Mouse (Mus musculus): Measurements from ENCODE around the gene Shld1. TPM values are rescaled to one million over a fixed set of nuclear protein-coding genes. Genes with fewer than 3 reads are reported as not detected.

The Shld1 gene
- polyA plus RNA-seq, 1 experiment from 2014 or later = 17.6 TPM

DNA sequence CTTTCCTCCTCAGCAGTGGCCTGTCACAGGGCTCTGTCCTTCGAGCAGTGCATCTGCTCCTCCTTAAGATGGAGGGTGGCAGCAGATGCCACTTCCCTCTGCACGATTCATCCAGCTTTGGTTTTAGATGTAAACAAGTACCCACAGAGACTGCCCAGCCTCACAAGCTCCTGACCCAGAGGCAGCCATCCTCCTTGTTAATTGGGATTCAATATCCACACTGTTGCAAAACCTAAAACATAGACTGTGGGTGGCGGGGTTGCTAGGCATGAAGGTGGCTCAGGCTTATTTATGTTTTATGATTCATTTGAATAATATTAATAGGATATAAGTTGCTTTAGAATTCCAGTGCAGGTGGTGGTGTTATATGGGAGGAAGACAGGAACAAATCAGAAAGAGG lies 59.4 kb downstream of the Shld1 start:
- Histone ChIP-seq H3K4me3 (ENCODE audit: low read depth, low read length) (no peak overlapping the region), H3K4me2 (ENCODE audit: low read depth, low read length, severe bottlenecking) (no peak overlapping the region), H3K9ac (ENCODE audit: low read length) (no peak overlapping the region), H3K9me3 (ENCODE audit: control insufficient read depth, low read length) (no peaks in the 10 kb centered on the region), H3K27ac (ENCODE audit: low read depth, low read length) (no peak overlapping the region), H3K36me3 (ENCODE audit: control insufficient read depth, insufficient read depth, low read length) (no peaks in the 10 kb centered on the region), H3K27me3 (ENCODE audit: control insufficient read depth, insufficient read depth, low read length) (no peaks in the 10 kb centered on the region), H3K4me1 (replicated peaks; ENCODE audit: control insufficient read depth, insufficient read depth, low read length) (no peaks in the 10 kb centered on the region; the same call in 1 of the 2 replicates)
- ATAC-seq (replicated peaks; ENCODE audit: low FRiP score) (no peak), DNase-seq (ENCODE audit: low spot score) (no peak)
- 89% methylated on average over 3 of the region's 3 CpGs for WGBS

DNA sequence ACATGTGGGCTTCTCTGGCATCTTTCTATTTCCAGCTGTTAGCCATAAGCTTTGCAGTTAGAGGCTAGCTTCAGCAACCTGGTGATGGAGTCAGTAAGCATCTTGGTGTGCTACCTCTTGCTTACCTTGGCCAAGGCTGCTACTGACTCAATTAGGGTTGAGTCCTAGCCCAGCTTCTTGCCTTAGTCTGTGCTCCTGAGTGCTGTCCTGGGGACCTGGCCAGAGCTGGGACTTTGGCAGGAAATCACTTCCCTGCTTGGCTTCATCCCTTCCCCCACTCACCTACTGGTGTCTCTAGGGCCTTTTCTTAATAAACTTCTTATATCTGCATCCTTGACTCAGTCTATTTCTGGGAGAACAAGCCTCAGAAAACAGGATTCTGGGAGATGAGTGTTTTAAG lies 64.0 kb downstream of the Shld1 start:
- Histone ChIP-seq H3K4me3 (ENCODE audit: low read depth, low read length) (no peak overlapping the region), H3K4me1 (replicated peaks; ENCODE audit: control insufficient read depth, insufficient read depth, low read length) (peaks cover 7% of the 10 kb centered on the region; the same call in 1 of the 2 replicates), H3K4me2 (ENCODE audit: low read depth, low read length, severe bottlenecking) (no peak overlapping the region), H3K36me3 (ENCODE audit: control insufficient read depth, insufficient read depth, low read length) (no peaks in the 10 kb centered on the region), H3K27me3 (ENCODE audit: control insufficient read depth, insufficient read depth, low read length) (no peaks in the 10 kb centered on the region), H3K9me3 (ENCODE audit: control insufficient read depth, low read length) (no peaks in the 10 kb centered on the region), H3K9ac (ENCODE audit: low read length) (no peak overlapping the region), H3K27ac (ENCODE audit: low read depth, low read length) (peak overlapping the region; percentile 81)
- ATAC-seq (replicated peaks; ENCODE audit: low FRiP score) = no peak
- no peak for DNase-seq (ENCODE audit: low spot score)

DNA sequence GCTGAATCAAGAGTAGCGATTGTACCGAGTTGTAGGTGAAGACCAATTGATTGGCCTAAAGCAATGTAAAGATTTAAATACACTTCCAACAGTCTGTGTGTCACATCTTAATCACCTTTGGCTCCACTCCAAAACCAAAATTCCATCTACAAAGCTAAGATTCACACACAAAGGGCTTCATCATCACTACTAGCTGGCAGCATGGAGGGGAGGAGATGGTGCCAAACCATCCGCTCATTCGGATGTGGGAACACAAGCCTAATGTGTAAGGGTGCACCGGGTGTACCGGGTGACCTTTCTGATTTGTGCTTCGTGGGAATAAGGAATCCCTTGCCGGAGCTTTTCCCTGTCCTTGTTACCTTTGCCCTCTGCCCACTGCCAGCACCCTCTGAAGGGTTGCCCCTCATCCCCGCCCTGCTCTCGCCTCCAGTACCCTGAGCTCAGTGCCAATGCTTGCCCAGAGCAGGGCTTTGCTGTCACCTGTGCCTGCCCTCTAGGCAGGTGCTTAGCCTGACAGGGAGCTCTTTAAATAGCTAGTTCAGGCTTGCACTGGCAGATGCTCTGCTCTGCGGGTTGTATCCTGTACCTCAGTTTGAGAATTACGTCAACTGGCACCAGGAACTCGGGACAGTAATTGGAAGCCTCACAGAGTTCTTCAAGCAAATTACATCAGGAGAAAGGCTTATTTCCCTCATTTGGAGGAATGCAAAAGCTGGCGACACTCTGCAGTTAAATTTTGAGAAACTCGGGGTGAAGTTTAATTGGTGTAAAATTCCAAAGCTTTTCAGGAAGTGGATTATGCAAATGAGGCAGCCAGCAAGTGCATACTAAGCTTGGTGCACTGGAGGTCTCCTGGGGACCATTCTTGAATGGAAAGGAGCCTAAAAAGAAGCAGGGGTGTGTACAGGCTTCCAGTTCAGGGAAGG lies 64.7 kb downstream of the Shld1 start:
- Histone ChIP-seq H3K27ac (ENCODE audit: low read depth, low read length) (peak overlapping the region; percentile 81), H3K4me3 (ENCODE audit: low read depth, low read length) (no peak overlapping the region), H3K4me2 (ENCODE audit: low read depth, low read length, severe bottlenecking) (peak overlapping the region; percentile 24; the same call in 1 of the 2 replicates), H3K27me3 (ENCODE audit: control insufficient read depth, insufficient read depth, low read length) (no peaks in the 10 kb centered on the region), H3K9ac (ENCODE audit: low read length) (no peak overlapping the region; the same call in 1 of the 2 replicates), H3K4me1 (replicated peaks; ENCODE audit: control insufficient read depth, insufficient read depth, low read length) (peaks cover 7% of the 10 kb centered on the region; the same call in 1 of the 2 replicates), H3K36me3 (ENCODE audit: control insufficient read depth, insufficient read depth, low read length) (no peaks in the 10 kb centered on the region), H3K9me3 (ENCODE audit: control insufficient read depth, low read length) (no peaks in the 10 kb centered on the region)
- 50% methylated on average over 15 of the region's 15 CpGs for whole genome bisulfite sequencing
- DNase-seq (ENCODE audit: low spot score) (no peak), ATAC-seq (replicated peaks; ENCODE audit: low FRiP score) (peak; percentile 87)

DNA sequence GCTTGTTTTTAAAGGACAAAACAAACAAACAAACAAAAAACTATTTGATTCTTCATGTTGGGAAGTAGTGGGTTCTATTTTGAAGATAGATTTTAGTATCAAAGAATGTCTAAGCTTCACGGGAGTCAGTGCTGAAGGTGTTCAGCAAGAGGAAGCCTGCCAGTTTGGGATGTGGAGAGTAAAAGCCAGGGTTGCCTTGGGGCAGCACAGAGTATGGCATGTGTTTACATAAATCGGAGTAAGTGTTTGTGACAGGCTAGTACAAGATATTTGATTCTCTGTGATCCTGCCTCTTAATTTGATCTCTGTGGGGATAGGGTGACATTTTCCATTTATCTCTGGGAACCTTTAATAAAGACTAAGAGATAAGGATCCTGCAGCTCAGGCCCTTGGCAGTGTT lies 65.7 kb downstream of the Shld1 start:
- H3K27ac ChIP-seq (ENCODE audit: low read depth, low read length) = no peak overlapping the region
- no peaks in the 10 kb centered on the region for H3K36me3 ChIP-seq (ENCODE audit: control insufficient read depth, insufficient read depth, low read length)
- H3K4me1 ChIP-seq (replicated peaks; ENCODE audit: control insufficient read depth, insufficient read depth, low read length) = peaks cover 7% of the 10 kb centered on the region; the same call in 1 of the 2 replicates
- ATAC-seq (replicated peaks; ENCODE audit: low FRiP score) (no peak), DNase-seq (ENCODE audit: low spot score) (no peak)
- no peak overlapping the region for H3K4me3 ChIP-seq (ENCODE audit: low read depth, low read length)
- no peaks in the 10 kb centered on the region for H3K9me3 ChIP-seq (ENCODE audit: control insufficient read depth, low read length)
- no peak overlapping the region for H3K4me2 ChIP-seq (ENCODE audit: low read depth, low read length, severe bottlenecking)
- no peak overlapping the region for H3K9ac ChIP-seq (ENCODE audit: low read length)
- no peaks in the 10 kb centered on the region for H3K27me3 ChIP-seq (ENCODE audit: control insufficient read depth, insufficient read depth, low read length)
- WGBS = 76% methylated on average over 2 of the region's 2 CpGs

DNA sequence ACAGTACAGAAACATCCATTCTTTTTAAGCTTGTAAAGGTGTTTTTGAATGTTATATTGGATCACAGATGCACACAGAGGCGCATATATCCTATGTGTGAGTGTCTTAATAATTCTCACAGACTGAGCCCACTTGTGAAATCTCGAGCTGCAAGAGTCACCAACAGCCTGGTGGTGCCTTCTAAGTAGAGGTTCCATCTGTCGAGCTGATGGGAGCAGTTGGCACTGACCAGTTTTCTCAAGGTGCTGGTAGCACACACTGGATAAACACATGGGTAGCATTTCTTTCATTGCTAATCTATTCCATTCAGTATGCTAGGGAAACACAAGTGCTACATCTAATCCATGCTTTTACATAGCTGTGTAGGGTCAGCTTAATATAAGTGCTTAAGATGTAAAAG lies 66.4 kb downstream of the Shld1 start:
- Histone ChIP-seq H3K27me3 (ENCODE audit: control insufficient read depth, insufficient read depth, low read length) (no peaks in the 10 kb centered on the region), H3K4me3 (ENCODE audit: low read depth, low read length) (no peak overlapping the region), H3K4me2 (ENCODE audit: low read depth, low read length, severe bottlenecking) (no peak overlapping the region), H3K36me3 (ENCODE audit: control insufficient read depth, insufficient read depth, low read length) (no peaks in the 10 kb centered on the region), H3K4me1 (replicated peaks; ENCODE audit: control insufficient read depth, insufficient read depth, low read length) (peaks cover 7% of the 10 kb centered on the region; the same call in 1 of the 2 replicates), H3K27ac (ENCODE audit: low read depth, low read length) (no peak overlapping the region), H3K9ac (ENCODE audit: low read length) (no peak overlapping the region), H3K9me3 (ENCODE audit: control insufficient read depth, low read length) (no peaks in the 10 kb centered on the region)
- ATAC-seq (replicated peaks; ENCODE audit: low FRiP score) (no peak), DNase-seq (ENCODE audit: low spot score) (no peak)
- WGBS = 82% methylated on average over 3 of the region's 3 CpGs

DNA sequence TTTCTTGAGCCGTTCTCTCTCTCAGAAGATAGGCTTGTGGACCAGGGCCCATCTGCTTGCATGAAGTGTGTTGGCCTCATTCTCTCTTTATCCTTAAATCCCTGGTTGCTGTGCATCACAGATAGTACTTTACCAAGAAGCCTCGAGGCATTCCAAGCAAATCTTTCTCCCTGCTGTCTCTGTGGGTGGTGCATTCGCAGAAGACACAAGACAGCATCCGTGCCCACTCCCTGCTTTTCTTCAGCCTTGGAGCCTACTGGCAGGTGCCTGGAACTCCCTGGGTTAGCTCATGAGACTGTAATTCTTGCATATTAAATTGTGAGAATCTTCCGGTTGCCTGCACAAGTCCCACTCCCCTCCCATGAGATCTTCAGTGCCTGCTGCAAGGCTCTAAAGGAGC lies 71.2 kb downstream of the Shld1 start:
- ATAC-seq (replicated peaks; ENCODE audit: low FRiP score) = no peak
- no peaks in the 10 kb centered on the region for H3K27me3 ChIP-seq (ENCODE audit: control insufficient read depth, insufficient read depth, low read length)
- no peak overlapping the region for H3K4me3 ChIP-seq (ENCODE audit: low read depth, low read length)
- H3K4me1 ChIP-seq (replicated peaks; ENCODE audit: control insufficient read depth, insufficient read depth, low read length) = no peaks in the 10 kb centered on the region
- H3K4me2 ChIP-seq (ENCODE audit: low read depth, low read length, severe bottlenecking) = no peak overlapping the region
- no peak overlapping the region for H3K9ac ChIP-seq (ENCODE audit: low read length)
- no peak for DNase-seq (ENCODE audit: low spot score)
- H3K9me3 ChIP-seq (ENCODE audit: control insufficient read depth, low read length) = no peaks in the 10 kb centered on the region
- H3K27ac ChIP-seq (ENCODE audit: low read depth, low read length) = no peak overlapping the region
- H3K36me3 ChIP-seq (ENCODE audit: control insufficient read depth, insufficient read depth, low read length) = no peaks in the 10 kb centered on the region
- WGBS = 74% methylated on average over 5 of the region's 5 CpGs

DNA sequence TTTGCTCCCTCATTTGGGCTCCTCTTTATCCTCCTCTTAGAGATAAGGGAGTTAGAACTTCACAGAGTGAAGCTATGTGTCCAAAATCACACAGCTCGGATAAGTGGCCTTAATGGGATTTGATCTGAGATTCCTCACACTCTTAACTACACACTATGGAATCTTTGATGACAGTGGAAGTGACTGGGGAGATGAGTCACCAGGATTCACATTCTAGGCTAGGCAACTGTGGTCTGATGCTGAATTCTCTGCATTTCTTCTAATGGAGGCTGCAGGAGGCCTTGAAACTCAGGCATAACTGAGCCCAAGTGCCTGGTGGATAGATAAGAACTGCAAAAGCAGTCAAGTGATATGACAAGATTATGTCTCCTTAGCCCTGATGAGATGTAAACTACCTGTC lies 84.1 kb downstream of the Shld1 start:
- H3K36me3 ChIP-seq (ENCODE audit: control insufficient read depth, insufficient read depth, low read length) = no peaks in the 10 kb centered on the region
- H3K4me3 ChIP-seq (ENCODE audit: low read depth, low read length) = no peak overlapping the region
- H3K9me3 ChIP-seq (ENCODE audit: control insufficient read depth, low read length) = no peaks in the 10 kb centered on the region
- no peak overlapping the region for H3K9ac ChIP-seq (ENCODE audit: low read length)
- no peak overlapping the region for H3K4me2 ChIP-seq (ENCODE audit: low read depth, low read length, severe bottlenecking)
- no peak for ATAC-seq (replicated peaks; ENCODE audit: low FRiP score)
- no peak overlapping the region for H3K27ac ChIP-seq (ENCODE audit: low read depth, low read length)
- H3K27me3 ChIP-seq (ENCODE audit: control insufficient read depth, insufficient read depth, low read length) = no peaks in the 10 kb centered on the region
- no peaks in the 10 kb centered on the region for H3K4me1 ChIP-seq (replicated peaks; ENCODE audit: control insufficient read depth, insufficient read depth, low read length)
- DNase-seq (ENCODE audit: low spot score) = no peak
- 92% methylated on average over 1 of the region's 1 CpGs for WGBS

DNA sequence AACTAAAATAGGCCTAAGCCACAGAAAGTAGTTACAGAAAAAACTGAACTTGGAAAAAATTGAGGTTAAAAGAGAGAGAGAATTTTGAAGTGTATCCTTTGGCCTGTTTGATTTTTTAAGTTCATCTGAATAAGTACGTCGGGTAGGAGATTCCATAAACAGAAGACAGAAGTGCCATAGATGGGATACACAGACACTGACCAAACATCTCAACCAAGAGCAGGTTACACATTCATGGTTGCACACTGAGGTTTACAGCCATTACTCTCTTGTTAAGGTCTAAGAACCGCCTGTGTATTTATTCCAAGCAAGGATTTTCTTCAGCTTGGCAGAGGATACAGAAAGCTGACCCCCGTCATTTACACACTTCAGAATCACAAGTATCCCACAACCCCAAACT lies 94.2 kb downstream of the Shld1 start, which contains the start of gene Chgb:
Gene Chgb (plus strand): TSS at position 301 of the 400 bp plus-strand sequence.
- peak within 1 kb of the TSS; percentile 70 for H3K4me2 ChIP-seq (ENCODE audit: low read depth, low read length, severe bottlenecking)
- peak within 1 kb of the TSS; percentile 56 for H3K9ac ChIP-seq (ENCODE audit: low read length)
- H3K27me3 ChIP-seq (ENCODE audit: control insufficient read depth, insufficient read depth, low read length) = no peaks in the 10 kb centered on the region
- H3K27ac ChIP-seq (ENCODE audit: low read depth, low read length) = 0 out of 2 replicates have a peak within 1 kb of the TSS, but pooled peaks have one; percentile 28
- WGBS = 7% methylated on average over 4 of the region's 4 CpGs
- no peak for ATAC-seq (replicated peaks; ENCODE audit: low FRiP score)
- DNase-seq (ENCODE audit: low spot score) = no peak
- no peaks in the 10 kb centered on the region for H3K36me3 ChIP-seq (ENCODE audit: control insufficient read depth, insufficient read depth, low read length)
- peak within 1 kb of the TSS; percentile 38 for H3K4me3 ChIP-seq (ENCODE audit: low read depth, low read length)
- H3K4me1 ChIP-seq (replicated peaks; ENCODE audit: control insufficient read depth, insufficient read depth, low read length) = no peaks in the 10 kb centered on the region; the same call in 1 of the 2 replicates
- H3K9me3 ChIP-seq (ENCODE audit: control insufficient read depth, low read length) = no peaks in the 10 kb centered on the region
